Mouse (Mus musculus) thymus, postnatal 0 days (tissue): ENCODE measurements around the gene Adamts9. TPM values are rescaled to one million over a fixed set of nuclear protein-coding genes. Genes with fewer than 3 reads are reported as not detected.

ENCODE experiments used
- DNase-seq: peaks from one replicate; pipeline ENCODE4 v3.0.0-alpha.2; 2015; ENCODE audit warnings: low spot score
- polyA plus RNA-seq: library from polyadenylated mRNA; unstranded; fragments of >200 nt; fragmentation: Nextera tagmentation; extraction: Ambion mirVana; gene quantifications from 2 replicates; pipeline ENCODE4 v1.2.1, GENCODE M21; 2015

Gene Adamts9
- polyA plus RNA-seq, 1 experiment from 2014 or later = 1.5 TPM

- no peak for DNase-seq
These were observed 15.0 kb downstream of the Adamts9 start for GRCm38 (mm10) chr6:92928261-92928660.

GRCm38 (mm10) chr6:92924536-92924935 is 18.8 kb downstream of the Adamts9 start:
- DNase-seq = no peak

- no peak for DNase-seq
These were observed 21.4 kb downstream of the Adamts9 start for GRCm38 (mm10) chr6:92921843-92922242.

DNA sequence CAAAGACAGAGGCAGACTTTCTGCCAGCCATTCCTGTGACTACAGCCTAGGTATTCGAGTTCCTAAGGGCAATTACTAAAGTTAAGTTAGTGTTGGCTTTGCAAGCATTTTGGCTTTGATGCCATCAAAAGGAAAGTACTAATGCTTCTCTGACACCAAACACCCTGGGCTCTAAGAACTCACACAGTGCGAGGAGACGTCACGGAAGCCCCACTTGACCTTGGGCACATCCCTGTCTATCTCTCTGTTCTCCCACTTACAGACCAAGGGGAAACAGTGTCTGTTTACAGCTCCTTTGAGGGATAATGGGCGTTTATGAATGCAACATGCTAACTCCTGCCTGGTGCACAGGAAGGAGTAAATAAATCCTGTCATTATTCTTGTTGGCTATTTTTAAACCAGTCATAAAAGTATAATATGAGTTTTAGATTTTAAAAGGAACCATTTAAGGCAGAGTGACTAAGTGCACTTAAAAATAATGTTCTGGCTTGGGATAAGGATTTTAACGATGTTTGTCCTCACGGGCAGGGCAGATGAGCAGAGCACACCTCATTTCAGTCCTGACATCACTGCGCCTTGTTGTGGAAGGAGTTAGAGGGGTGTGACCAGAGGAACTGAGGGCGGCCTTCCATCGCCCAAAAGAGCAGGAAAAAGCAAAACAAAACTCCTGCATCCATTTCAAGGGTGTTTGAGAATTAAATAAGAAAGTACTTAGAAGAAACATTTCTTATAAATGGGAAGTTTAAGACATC is 22.2 kb downstream of the Adamts9 start:
- no peak for DNase-seq

- no peak for DNase-seq
These were observed 32.7 kb downstream of the Adamts9 start for GRCm38 (mm10) chr6:92910611-92911010.

GRCm38 (mm10) chr6:92909361-92909760 is 33.9 kb downstream of the Adamts9 start:
- DNase-seq = no peak

- DNase-seq = no peak
These were observed 37.4 kb downstream of the Adamts9 start for GRCm38 (mm10) chr6:92905922-92906321.

GRCm38 (mm10) chr6:92904491-92904890 is 38.8 kb downstream of the Adamts9 start:
- DNase-seq = no peak

- no peak for DNase-seq
These were observed 39.3 kb downstream of the Adamts9 start for GRCm38 (mm10) chr6:92904037-92904436.

DNA sequence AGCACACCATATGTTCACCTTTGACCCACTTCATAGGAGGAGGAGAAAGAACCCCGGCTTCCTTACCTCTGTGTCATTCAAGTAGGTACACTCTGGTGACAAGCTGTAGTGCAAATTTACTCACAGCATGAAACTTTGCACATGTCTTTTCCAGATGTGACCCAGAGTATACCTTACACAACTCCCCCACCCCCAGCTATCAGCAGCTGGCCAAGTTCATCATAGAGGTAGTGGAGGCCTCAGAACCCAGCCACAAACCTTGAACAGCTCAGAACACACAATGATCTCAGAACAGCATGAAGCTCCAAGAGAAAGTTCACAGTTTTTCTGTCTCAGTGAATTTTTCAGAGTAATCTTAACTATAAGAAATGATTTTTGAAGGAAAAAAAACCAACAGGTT is 51.8 kb downstream of the Adamts9 start:
- no peak for DNase-seq

- DNase-seq = no peak
These were observed 60.0 kb downstream of the Adamts9 start for GRCm38 (mm10) chr6:92883131-92883900.

DNA sequence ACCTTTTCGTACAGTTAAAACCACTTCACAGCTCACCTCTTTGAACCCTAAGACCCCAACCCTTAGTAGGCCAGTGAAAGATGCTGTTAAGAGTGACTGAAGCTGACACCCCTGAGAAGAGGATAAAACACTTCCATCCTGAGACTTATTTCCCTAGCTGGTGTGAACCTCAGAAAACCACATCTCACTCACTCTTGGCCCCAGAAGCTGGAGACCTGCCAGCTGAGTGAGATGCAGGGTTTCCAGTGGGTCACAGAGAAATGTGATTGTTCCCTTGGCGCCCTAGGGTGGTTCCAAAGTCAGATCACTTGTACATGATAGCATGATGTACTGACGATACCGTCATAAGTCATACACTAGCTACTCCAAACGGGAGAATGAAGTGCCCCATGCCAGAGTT is 60.8 kb downstream of the Adamts9 start:
- no peak for DNase-seq

DNA sequence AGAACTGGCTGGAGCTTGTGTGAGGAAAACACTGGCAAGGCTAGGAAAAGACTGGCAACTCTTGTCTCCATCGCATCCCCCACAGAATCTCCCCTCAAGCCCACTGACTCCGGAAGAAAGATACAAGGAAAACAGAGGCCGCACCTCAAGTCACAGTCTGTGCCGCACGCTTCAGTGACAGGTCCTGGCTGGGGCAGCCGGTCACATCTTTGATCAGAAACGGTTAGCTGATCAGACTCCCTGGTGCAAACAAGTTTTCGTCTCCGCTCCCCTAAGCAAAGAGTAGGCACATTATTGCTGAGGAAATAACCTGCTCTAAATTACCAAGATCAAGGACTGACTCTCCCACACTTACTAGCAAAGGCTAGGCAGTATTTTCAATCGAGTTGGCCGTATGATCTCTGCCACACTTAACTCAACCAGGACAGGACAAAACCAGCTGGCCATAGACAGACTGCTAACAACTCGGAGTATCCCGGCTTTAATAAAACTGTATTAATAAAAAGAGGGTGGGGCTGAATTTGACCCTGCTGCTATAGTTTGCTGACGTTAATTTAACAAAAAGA is 63.5 kb downstream of the Adamts9 start:
- no peak for DNase-seq

- no peak for DNase-seq
These were observed 64.5 kb downstream of the Adamts9 start for GRCm38 (mm10) chr6:92878771-92879170.

DNA sequence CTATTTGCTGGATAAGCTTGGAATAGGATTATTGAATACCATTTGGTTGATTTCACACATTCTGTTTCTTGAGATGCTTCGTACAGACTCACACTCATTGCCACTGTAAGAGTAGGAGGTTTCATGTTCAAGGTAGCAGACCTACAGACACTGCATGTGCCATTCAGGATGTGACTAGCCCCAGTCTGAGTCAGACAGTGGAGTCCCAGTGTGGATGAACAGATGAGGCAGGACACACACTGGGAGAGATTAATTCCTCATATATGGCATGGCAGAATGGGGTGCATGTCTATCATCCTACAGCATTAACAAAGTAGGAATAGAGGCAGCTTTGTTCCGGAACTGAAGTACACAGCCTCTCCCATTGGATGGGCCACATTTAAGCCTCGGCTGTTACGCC is 66.1 kb downstream of the Adamts9 start:
- DNase-seq = no peak

DNA sequence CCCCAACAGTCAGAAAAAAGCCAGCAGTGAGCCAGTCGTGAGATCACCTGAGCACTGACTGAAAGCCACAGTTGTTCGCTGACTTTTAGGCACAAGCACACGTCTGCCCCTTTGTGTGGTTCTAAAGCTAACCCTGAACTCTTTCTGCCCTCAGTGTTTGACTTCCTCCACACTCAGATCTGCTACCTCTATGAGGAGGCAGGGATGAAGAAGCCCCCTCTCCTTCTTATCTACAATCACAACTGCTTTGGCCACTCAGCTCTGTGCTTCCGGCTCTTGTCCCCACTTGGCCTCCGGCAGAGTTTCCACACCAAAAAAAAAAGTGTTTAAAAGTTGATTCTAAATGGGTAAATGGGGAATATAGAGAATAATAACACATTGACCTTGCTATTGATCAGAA is 67.2 kb downstream of the Adamts9 start:
- DNase-seq = no peak

GRCm38 (mm10) chr6:92875340-92875739 is 68.0 kb downstream of the Adamts9 start:
- no peak for DNase-seq

- no peak for DNase-seq
These were observed 68.4 kb downstream of the Adamts9 start for GRCm38 (mm10) chr6:92874854-92875253.

- no peak for DNase-seq
These were observed 70.5 kb downstream of the Adamts9 start for GRCm38 (mm10) chr6:92872766-92873165.

DNA sequence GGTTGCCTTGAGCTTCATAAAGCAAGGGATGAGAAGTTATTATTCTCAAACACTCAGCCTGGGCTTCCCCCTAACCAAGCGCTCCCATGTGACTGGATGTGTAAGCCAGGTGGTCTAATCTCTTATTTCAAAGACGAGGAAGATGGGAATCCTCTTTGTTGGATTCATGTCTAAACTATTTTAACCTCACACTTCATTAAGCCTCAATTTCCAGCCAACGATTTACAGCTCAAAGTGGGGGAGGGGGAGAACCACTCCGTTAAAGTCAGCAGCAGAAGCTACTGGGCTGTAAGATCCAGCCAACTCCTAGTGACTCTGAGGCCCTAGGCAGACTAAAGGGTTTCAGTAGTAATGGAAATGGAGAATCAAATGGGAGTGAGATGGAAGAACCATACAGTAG is 71.5 kb downstream of the Adamts9 start:
- no peak for DNase-seq

DNA sequence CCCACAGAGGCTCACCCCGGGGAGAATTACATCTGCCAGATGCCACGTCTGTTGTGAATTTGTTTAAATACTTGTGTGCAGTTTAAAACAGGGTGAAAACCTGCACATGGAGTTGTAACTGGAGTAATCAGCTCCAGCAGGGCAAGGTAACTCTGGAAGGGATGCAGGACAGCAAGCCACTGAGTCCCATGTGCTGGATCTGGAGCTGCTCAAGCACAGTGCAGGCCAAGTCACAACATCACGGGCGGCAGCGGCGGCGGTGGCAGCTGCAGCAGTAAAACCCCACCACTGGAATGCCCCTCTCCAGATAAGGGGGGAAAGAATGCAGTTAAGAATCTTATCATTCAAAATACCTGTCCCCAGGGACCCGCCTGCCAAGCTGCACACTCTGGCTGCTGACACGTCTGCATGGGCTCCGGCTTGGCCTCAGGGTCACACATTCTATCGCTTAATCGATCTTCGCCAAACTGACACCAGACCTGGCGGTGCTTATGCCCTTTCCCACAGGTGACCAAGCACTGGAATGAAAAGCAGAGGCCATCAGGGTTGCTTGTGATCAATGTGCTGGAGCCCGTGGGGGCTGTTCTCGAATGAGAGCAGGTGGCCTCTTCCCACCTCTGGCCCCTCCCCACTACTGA is 73.6 kb downstream of the Adamts9 start:
- DNase-seq = no peak

DNA sequence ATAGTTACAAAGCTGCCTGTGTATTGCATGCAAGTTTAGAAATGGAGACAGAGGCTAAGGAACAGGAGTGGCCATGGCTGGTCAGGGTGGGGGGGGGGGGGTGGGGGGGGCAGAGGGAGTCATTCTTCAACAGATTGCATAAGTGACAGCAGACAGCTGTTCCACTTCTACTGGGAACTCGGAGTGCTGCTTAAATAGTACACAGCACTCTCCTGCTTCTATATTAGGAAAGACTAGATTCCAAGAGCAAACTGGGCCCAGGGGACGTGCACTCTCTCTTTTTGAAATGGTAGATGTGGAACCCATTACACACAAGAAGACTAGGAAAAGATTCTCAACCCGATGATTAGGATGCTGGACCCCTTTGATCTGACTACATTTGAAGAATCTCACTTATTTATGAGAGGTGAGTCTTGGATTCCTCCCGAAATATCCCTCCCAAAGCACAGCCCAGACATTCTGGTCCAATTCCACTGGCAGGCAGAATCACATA is 74.2 kb downstream of the Adamts9 start, which contains the start of gene Gm15737:
TSS of gene Gm15737 (plus strand) at position 269 of the 493 bp plus-strand sequence.
- DNase-seq = no peak
